Mouse (Mus musculus) v-Abl transformed pro-B cells (cell line): ENCODE data around the gene Vcpkmt.

ENCODE experiments used
- in situ Hi-C, 2 experiments: fragments of 400-800 bp; cut with MboI; formaldehyde crosslinking; loops; one replicate each; pipeline ENCODE4 v1.15.1; 2025; ENCODE audit not compliant: unreplicated experiment in 2 of 2

Gene Vcpkmt

DNA sequence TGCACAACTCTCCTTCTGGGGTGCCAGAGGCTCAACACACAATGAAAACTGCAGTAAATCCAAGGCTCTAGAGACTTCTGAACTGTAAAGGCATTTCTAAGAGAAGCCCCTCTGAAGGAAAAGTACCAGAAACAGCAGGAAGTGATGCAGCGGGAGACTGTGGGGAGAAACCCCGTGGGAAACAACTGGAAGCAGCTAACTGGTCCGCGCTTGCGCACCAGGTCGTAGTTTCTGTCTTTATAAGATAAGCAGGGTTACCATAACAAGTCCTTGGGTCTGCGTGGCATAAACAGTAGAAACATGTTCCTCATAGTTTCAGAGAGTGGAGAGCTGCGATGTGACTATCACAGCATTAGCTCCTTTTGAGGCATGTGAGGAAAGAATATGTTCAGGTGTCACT is 41.2 kb downstream of the Vcpkmt start:
- in situ Hi-C loops: no loop called here

DNA sequence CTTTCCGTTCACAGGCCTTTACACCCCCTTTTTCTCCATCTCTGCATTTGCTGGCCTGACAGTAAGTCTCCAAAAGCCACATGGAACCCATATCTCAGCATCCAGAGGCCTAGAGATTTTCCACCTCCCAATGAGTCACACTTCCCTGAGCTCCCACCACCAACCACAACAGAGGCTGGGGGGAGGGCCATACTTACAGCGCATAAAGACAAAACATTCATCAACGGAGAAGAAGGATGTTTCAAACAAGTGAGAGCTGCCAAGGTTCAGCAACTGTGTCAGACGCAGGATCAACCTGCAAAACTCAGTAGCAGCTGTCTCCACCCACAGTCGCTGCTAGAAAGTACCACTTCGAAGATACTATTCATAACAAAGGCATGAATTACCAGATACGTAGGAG is 43.5 kb downstream of the Vcpkmt start:
- in situ Hi-C loops: no loop called here

DNA sequence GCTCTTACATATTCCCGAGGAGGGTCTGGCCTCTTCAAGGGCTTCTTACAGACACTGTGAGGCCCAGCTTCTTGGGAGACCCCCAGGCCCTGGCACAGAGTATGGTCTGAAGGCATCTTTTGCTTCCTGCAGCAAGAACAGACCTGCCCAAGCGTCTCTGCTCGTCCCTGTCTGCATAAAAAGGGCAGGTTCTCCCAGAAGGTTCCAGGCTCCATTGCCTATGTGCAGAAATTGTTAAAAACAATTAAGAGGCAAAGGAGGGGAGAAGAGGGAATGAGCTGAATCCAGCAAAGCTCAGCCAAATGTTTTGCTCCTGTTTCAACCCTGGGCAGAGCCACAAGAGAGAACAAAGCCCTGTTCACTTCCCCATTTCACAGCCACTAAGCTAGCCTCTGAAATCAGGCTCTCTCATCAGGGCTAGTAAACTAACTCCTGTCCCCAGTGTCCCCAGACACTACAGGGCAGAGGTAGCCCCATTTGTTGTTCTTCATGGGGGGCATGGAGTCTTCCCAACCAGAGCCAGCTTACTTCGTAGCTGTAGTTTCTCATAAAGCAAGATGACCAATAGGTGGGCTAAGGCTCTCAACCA is 44.4 kb downstream of the Vcpkmt start:
- in situ Hi-C loops: no loop called here

DNA sequence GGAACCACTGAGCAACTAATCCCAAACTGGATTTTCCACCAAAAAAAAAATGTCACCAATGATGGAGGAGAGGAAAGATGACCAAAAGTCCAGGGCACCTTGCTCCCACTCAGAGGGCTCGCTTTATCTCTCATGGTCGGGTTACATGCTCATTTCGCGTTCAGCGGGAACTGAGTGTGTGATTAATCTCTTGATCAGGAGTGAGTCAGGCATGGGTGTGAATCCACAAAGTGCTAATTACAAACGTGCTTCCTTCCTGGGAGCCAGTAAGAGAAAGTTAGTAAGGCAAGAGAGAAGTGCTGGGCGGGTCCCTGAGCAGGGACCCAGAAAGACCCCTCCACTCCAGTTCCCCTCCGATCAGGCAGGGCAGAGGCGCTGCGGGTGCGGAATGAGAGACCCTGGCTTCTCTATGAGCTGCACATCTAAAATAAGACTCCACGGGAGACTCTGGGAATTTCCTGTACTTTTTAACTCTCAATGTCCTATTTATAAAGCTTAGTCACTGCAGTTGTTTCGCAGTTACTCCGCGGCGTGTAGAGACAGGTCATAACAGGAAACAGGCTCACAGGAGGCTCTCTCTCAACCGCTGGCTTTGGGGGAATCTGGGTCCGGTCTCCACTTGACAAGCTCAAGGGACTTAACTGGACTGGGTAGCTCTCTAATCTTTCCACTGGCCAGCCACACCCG is 45.0 kb downstream of the Vcpkmt start:
- in situ Hi-C loops: no loop called here

DNA sequence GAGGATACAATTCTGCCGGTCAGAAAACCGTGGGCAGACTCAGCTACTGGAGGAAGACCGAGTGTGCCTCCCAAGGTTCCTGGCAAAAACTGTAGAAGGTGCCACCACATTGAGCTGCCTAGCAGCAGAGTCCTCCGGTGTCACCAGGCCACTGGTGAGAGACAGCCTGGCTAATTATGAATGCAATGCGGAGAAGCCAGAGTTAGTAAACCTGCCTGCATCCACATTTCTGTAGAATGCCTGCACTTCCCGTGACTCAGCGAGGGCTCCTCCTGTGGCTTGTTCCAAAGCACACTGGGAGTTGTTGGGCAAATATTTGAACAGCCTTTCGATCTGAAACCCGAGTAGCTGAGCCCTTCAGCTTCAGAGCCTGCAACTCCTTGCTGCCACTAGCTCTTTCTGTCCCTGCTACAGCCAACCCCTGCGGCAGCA is 45.6 kb downstream of the Vcpkmt start:
- in situ Hi-C loops: no loop called here

DNA sequence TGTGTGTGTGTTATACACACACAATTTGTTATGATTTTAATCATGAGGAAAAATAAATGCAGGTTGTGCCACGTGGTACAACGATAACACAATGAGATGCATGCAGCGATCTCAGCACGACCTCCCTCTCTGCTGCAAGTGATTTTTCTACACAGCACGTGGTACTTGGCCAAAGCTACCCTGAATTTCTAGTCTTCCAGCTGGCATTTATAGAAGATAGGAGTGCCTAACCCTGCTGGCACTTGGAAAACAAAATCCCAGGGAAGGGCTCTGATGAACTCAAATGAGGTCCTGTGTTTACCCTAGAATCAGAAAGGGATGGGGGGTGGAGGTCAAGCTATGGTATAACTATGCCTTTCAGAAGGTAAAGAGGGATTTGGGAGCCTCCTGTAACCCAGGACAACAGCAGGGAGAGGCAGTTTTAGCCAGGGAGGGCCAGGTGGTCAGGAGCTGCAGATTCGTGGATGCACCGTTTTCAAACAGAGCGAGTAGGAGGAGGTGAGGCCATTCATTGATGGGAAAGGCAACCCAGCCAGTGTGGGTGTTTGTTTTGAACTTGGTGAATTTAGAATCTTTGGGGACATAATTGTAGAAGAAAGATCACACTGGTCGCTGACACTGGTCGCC is 46.1 kb downstream of the Vcpkmt start:
- in situ Hi-C loops: no loop called here

DNA sequence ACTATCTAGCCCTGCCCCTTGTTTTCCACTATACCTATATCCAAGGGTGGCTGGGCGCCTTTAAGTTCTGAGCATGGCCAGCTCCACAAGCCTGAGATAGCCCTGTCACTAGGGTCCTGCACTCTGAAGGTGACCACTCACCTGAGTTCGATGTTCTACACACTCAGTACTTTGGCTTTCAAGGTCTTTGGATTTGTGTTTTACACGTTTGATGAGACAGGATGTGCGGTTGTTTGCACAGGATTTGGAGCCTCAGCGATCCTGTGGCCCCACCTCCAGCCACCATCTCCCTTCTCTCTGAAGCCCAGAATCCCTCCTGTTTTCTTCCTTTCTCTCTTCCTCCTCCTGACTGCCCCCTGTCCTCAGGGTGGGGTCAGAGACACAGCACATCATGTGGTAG is 49.6 kb downstream of the Vcpkmt start:
- in situ Hi-C loops: no loop called here

DNA sequence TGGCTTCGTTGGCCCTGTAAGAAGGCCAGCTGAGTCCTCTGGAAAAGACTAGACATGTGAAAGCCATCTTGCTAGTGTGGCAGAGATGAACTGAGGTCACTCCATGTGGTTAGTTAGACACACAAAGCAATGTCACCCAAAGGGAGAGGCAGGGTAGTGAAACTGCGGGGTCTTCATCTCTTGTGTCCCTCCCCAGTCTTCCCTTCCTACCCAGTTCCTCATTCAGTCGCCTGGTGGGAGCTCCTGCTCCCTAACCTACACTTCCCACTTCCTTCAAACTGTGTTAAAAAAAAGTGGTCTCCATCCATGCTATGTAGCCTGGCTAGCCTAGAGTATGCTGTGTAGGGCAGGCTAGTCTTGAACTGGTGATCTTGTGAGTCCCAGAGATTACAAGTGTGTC is 50.3 kb downstream of the Vcpkmt start:
- in situ Hi-C loops: no loop called here

DNA sequence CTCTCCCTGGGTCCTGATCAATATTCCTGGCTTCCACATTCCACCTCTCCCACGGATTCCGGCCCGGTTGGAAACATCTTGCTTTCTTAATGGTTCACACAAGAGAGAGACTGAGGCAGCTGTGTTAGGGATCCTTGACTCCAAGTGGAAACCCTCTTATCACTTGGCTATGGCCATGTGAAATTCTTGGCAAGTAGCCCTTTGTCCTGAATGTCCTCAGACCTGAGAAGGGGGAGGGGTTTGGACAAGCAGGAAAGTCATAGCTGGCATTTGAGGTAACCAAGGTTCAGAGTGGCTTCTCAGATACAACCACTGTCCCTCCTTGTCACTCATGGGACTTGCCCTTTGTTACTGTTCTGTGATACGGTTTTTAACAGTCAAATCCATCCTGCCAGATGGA is 50.7 kb downstream of the Vcpkmt start:
- in situ Hi-C loops: no loop called here

DNA sequence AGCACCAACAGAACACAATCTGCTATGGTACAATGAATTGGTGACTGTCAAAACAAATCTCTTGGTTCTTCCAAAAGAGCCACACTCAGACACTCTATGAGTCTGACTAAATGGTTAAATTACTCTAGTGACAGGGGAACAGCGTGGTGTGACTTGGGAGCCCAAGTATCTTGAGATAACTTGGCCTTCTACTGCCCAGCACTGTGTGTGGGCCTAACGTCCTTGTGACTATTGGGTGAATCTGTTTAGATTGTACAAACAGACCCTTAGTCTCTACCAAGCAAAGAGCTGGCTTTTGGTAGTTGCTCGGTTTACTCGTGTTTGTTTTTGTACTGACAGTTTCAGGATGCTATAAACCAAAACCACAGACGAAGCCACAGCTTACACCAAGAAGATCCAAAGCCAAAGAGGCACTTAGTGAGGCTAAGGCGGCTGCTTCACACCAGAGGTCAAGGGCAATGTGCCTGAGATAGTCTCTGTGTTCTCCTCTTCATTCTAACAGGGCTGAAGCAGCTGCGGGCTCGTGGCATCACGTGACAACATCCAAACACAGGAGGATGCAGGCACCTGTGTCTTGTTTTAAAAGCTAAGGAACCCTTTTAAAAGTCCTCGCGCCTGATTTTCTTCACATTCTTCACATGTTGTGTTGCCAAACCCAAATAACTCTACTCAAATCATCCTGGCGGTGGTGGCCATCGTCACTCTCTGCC is 53.0 kb downstream of the Vcpkmt start:
- in situ Hi-C loops: no loop called here

DNA sequence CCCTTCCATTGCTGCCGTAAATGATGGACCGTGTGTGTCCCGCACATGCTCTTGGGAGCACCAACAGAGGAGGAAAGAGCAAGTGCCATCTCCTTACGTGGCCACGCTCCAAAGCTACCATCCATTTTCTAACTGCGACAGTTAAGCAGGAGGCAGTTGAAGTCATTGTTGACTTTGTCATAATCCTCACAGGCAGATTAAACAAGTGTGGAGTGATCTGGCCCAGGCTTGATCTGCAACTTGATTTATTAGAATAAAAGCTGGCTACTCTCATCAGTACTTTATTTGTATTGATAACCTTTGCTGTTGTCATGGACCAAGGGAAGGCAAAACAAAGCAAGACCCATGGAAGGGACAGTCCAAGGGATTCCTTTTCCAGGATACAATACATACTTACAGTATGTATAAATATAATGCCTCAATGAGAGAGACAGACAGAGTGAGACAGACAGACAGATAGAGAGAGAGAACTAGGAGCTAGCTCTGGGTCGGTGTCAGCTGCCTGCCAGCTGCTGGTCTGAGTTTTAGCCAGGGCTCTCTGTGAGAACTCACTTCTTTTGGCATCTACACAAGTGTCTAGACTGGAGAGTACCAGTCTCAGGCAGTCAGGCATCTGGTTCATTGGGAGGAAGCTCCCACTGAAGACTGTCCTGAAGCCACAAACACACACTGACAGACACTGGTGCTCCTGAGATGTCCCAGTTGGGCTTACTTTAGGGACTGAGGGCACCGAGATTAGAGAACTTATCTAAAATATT is 54.4 kb downstream of the Vcpkmt start:
- in situ Hi-C loops: no loop called here
